Mouse (Mus musculus) intestine, postnatal 0 days (tissue): ENCODE measurements around the gene Naa80. TPM values are rescaled to one million over a fixed set of nuclear protein-coding genes. Genes with fewer than 3 reads are reported as not detected.

Experiments
- ATAC-seq: fragments of 200-750 bp; cut with Nextera tagmentation; 2 replicates; pipeline ENCODE4 v1.8.0; 2017; ENCODE audit warnings: mild to moderate bottlenecking, moderate TSS enrichment, moderate library complexity
- H3K27ac ChIP-seq: fragments of 300-500 bp; sonication (generic); 2 replicates; pipeline ENCODE4 v1.5.1; 2014; ENCODE audit warnings: mild to moderate bottlenecking, low read depth, low read length, moderate library complexity
- H3K27me3 ChIP-seq: fragments of 300-500 bp; sonication (generic); replicated peaks from 2 replicates; pipeline ENCODE4 v1.6.1; 2014; ENCODE audit warnings: low read length, mixed read lengths; ENCODE audit not compliant: control insufficient read depth, insufficient read depth
- H3K36me3 ChIP-seq: fragments of 300-500 bp; sonication (generic); 2 replicates; pipeline ENCODE4 v1.6.1; 2014; ENCODE audit warnings: mild to moderate bottlenecking, moderate library complexity; ENCODE audit not compliant: control insufficient read depth, insufficient read depth
- H3K4me1 ChIP-seq: fragments of 300-500 bp; sonication (generic); replicated peaks from 2 replicates; pipeline ENCODE4 v1.6.1; 2014; ENCODE audit warnings: antibody characterized with exemption, low read length, mixed read lengths; ENCODE audit not compliant: control insufficient read depth, insufficient read depth
- H3K4me2 ChIP-seq: fragments of 300-500 bp; sonication (generic); replicated peaks from 2 replicates; pipeline ENCODE4 v1.6.1; 2014; ENCODE audit warnings: low read depth, mild to moderate bottlenecking, moderate library complexity
- H3K4me3 ChIP-seq: fragments of 300-500 bp; sonication (generic); 2 replicates; pipeline ENCODE4 v1.5.1; 2014; ENCODE audit warnings: low read depth, low read length
- H3K9ac ChIP-seq: fragments of 300-500 bp; sonication (generic); 2 replicates; pipeline ENCODE4 v1.6.1; 2014; ENCODE audit warnings: mild to moderate bottlenecking, low read depth, low read length
- H3K9me3 ChIP-seq: fragments of 300-500 bp; sonication (generic); 2 replicates; pipeline ENCODE4 v1.6.1; 2016; ENCODE audit warnings: mixed run types; ENCODE audit not compliant: control insufficient read depth
- CTCF ChIP-seq: sonication (generic); IDR thresholded peaks from 2 replicates; pipeline ENCODE4 v1.5.1; 2016; ENCODE audit warnings: low read depth, mild to moderate bottlenecking, control low read depth, antibody characterized with exemption, moderate library complexity
- WGBS: fragments of 180-500 bp; shearing (Covaris S2); extraction: QIAGEN DNeasy Blood & Tissue Kit; methylation state at CpG from one replicate; pipeline ENCODE4 v1.1.7; 2014; 5-methylcytosine and 5-hydroxymethylcytosine counted together
- polyA plus RNA-seq: library from polyadenylated mRNA; unstranded; fragments of >200 nt; fragmentation: Nextera tagmentation; extraction: Ambion mirVana; gene quantifications from 2 replicates; pipeline ENCODE4 v1.2.1, GENCODE M21; 2015

Naa80 gene
- polyA plus RNA-seq, 1 experiment from 2014 or later: 21.4 TPM

- H3K27me3 ChIP-seq: no peaks in the 10 kb centered on the region
- H3K4me3 ChIP-seq: no peak overlapping the region
- no peak overlapping the region for H3K4me2 ChIP-seq
- peaks cover 17% of the 10 kb centered on the region; the same call in 1 of the 2 replicates for H3K4me1 ChIP-seq
- ATAC-seq: no peak
- TF ChIP-seq CTCF: no peak
- H3K36me3 ChIP-seq: peaks cover 5% of the 10 kb centered on the region; the same call in 1 of the 2 replicates
- 84% methylated on average over 20 of the region's 20 CpGs for WGBS
- no peak overlapping the region for H3K9ac ChIP-seq
- no peak overlapping the region for H3K27ac ChIP-seq
- no peaks in the 10 kb centered on the region for H3K9me3 ChIP-seq
Measured at GRCm38 (mm10) chr9:107549297-107550074, 29.2 kb upstream of the Naa80 start.

DNA sequence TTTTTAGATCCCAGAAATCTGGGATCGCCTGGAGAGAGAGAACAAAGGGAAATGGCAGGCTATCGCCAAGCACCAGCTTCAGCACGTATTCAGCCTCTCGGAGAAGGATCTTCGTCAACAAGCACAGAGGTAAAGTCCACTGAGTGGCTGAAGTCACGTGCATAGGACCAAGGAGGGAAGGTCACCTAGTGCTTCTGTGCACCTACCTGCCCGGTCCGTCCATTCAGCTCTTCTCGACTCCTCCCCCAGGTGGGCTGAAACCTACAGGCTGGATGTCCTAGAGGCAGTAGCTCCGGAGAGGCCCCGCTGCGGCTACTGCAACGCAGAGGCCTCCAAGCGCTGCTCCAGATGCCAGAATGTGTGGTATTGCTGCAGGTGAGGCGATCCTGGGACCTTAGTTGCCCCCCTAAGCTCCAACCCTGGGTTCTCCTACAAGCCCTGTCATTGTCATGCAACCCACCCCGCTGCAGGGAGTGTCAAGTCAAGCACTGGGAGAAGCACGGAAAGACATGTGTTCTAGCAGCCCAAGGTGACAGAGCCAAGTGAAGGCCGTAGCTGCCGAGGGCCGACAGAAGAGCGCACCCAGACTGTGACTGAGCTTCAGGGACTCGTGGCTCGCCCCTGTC is 28.1 kb upstream of the Naa80 start:
- no peaks in the 10 kb centered on the region for H3K9me3 ChIP-seq
- H3K4me3 ChIP-seq: peak overlapping the region; percentile 41
- TF ChIP-seq CTCF: no peak
- no peaks in the 10 kb centered on the region for H3K27me3 ChIP-seq
- no peaks in the 10 kb centered on the region; the same call in 1 of the 2 replicates for H3K36me3 ChIP-seq
- H3K4me1 ChIP-seq: peaks cover 17% of the 10 kb centered on the region; the same call in 1 of the 2 replicates
- peak overlapping the region; percentile 73 for H3K27ac ChIP-seq
- WGBS: 31% methylated on average over 23 of the region's 23 CpGs
- ATAC-seq: no peak
- H3K4me2 ChIP-seq: peak overlapping the region; percentile 86
- H3K9ac ChIP-seq: peak overlapping the region; percentile 50; the same call in 1 of the 2 replicates

DNA sequence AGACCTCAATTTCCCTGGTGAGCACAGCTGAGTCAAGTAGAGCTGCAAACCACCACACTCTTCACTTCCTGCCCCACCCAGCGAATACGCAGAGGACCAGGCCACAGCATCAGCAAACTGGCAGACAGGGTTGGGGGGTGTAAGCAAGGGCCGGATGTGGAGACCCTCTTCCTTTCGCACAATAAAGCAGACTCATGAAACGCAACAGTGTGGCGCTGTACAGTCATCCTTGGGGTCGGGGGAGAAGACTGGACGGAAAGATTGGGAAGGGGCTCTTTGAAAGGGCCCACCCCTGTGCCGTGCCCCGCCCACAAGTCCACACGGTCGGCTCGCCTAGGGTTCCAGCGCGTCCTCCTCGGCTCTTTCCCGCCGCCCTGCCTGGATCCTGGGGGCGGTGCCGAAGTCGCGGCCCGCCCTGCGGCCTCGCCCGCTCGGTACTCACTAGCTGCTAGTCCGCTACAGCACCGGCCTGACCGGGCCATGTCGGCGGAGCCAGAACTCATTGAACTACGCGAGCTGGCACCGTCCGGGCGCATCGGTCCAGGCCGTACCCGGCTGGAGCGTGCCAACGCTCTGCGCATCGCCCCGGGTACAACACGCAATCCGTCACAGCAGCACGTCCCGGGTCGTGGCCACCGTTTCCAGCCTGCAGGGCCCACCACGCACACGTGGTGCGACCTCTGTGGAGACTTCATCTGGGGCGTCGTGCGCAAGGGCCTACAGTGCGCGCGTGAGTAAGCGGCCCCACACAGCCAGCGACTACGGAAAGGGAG is 27.4 kb upstream of the Naa80 start, which contains the start of gene Rassf1:
Gene Rassf1 (plus strand): TSS at position 439 of the 773 bp plus-strand sequence.
- 0 out of 2 replicates have a peak, but pooled peaks have one; percentile 13 for ATAC-seq
- Histone ChIP-seq H3K4me1 (peaks cover 17% of the 10 kb centered on the region; the same call in 1 of the 2 replicates), H3K36me3 (no peaks in the 10 kb centered on the region; the same call in 1 of the 2 replicates), H3K27me3 (no peaks in the 10 kb centered on the region), H3K4me3 (peak within 1 kb of the TSS; percentile 41), H3K4me2 (peak within 1 kb of the TSS; percentile 86), H3K27ac (peak within 1 kb of the TSS; percentile 73), H3K9me3 (no peaks in the 10 kb centered on the region), H3K9ac (peak within 1 kb of the TSS; percentile 50)
- 2% methylated on average over 62 of the region's 63 CpGs for WGBS
- TF ChIP-seq CTCF: peak; percentile 2; the same call in 1 of the 2 replicates

DNA sequence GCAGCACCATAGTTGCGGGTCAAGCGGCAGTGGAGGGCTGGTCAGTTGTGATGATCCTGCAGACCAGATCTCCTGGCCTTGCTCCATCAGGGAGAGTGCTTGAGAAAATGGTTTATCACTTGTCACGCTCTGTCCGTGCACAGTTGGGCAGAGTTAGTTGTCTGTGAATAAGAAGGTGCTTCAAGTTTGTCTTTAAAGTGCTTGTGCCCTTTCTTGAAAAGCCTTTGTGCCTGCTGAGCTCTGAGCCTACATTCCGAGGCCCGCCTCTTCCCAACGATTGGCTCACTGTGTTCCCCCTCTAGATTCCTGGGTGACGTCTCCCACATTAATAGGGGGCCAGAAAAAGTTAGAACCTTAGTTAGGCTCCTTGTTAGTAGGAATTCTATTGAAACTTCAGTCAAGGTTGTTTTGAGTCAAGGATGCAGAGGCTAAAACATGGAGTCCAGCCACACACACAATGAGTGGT is 26.8 kb upstream of the Naa80 start:
- H3K9me3 ChIP-seq: no peaks in the 10 kb centered on the region
- H3K4me2 ChIP-seq: peak overlapping the region; percentile 86
- 21% methylated on average over 8 of the region's 8 CpGs for WGBS
- peak overlapping the region; percentile 41 for H3K4me3 ChIP-seq
- no peaks in the 10 kb centered on the region; the same call in 1 of the 2 replicates for H3K36me3 ChIP-seq
- peak overlapping the region; percentile 66; the same call in 1 of the 2 replicates for H3K27ac ChIP-seq
- peaks cover 17% of the 10 kb centered on the region for H3K4me1 ChIP-seq
- peak overlapping the region; percentile 50 for H3K9ac ChIP-seq
- no peaks in the 10 kb centered on the region for H3K27me3 ChIP-seq
- ATAC-seq: no peak
- no peak for TF ChIP-seq CTCF

GRCm38 (mm10) chr9:107552690-107553393 is 25.8 kb upstream of the Naa80 start:
- Histone ChIP-seq H3K27ac (no peak overlapping the region), H3K4me3 (no peak overlapping the region), H3K27me3 (no peaks in the 10 kb centered on the region), H3K9ac (no peak overlapping the region), H3K4me2 (peak overlapping the region; percentile 77), H3K36me3 (peaks cover 9% of the 10 kb centered on the region), H3K9me3 (no peaks in the 10 kb centered on the region), H3K4me1 (peaks cover 17% of the 10 kb centered on the region)
- ATAC-seq: no peak
- 72% methylated on average over 5 of the region's 5 CpGs for WGBS
- TF ChIP-seq CTCF: no peak
